Mouse (Mus musculus) cerebellum, adult 2 months (tissue): ENCODE results near the gene Ramp1.

ENCODE experiments used
- CTCF ChIP-seq: fragments of 200-500 bp; IDR thresholded peaks from 2 replicates; pipeline ENCODE4 v1.5.1; 2011; ENCODE audit warnings: low read depth, mild to moderate bottlenecking, control low read depth, low read length, moderate library complexity, borderline replicate concordance; ENCODE audit not compliant: insufficient read depth
- POLR2A ChIP-seq: fragments of 200-500 bp; IDR thresholded peaks from 2 replicates; pipeline ENCODE4 v1.6.1; 2011; ENCODE audit warnings: low read length, control low read depth, borderline replicate concordance; ENCODE audit not compliant: insufficient read depth

- TF ChIP-seq CTCF (peak; percentile 54), POLR2A (no peak)
Observed at GRCm38 (mm10) chr1:91211099-91211498, 31.5 kb downstream of the Ramp1 start.
